Mouse (Mus musculus): ENCODE measurements around the gene Timeless. TPM values are rescaled to one million over a fixed set of nuclear protein-coding genes. Genes with fewer than 3 reads are reported as not detected.
"Not testable (repeated sequence)": the region's sequence is repeated elsewhere in the genome, so short reads cannot be mapped to it uniquely, and the experiment has no call there.

Gene Timeless
- polyA plus RNA-seq, 1 experiment from 2014 or later, result 19.7 TPM

GRCm38 (mm10) chr10:128259946-128260345, 28.1 kb downstream of the Timeless start:
- no peaks in the 10 kb centered on the region for H3K9me3 ChIP-seq (ENCODE audit: control insufficient read depth, low read length)
- H3K4me2 ChIP-seq (ENCODE audit: low read length), result no peak overlapping the region
- no peaks in the 10 kb centered on the region for H3K4me1 ChIP-seq (ENCODE audit: control insufficient read depth, insufficient read depth, low read depth, low read length)
- ATAC-seq, result no peak
- no peaks in the 10 kb centered on the region for H3K27me3 ChIP-seq (replicated peaks; ENCODE audit: control insufficient read depth, insufficient read depth, low read length)
- no peak overlapping the region for H3K9ac ChIP-seq (ENCODE audit: low read depth, low read length)
- H3K27ac ChIP-seq (ENCODE audit: low read depth, low read length), result no peak overlapping the region
- H3K36me3 ChIP-seq (ENCODE audit: control insufficient read depth, insufficient read depth, low read length), result no peaks in the 10 kb centered on the region
- 86% methylated on average over 5 of the region's 5 CpGs for WGBS
- no peak overlapping the region for H3K4me3 ChIP-seq (ENCODE audit: low read length)

GRCm38 (mm10) chr10:128260376-128260775, 28.5 kb downstream of the Timeless start:
- H3K9me3 ChIP-seq (ENCODE audit: control insufficient read depth, low read length); H3K36me3 ChIP-seq (ENCODE audit: control insufficient read depth, insufficient read depth, low read length); H3K27ac ChIP-seq (ENCODE audit: low read depth, low read length); ATAC-seq; H3K27me3 ChIP-seq (replicated peaks; ENCODE audit: control insufficient read depth, insufficient read depth, low read length); H3K4me3 ChIP-seq (ENCODE audit: low read length); H3K4me2 ChIP-seq (ENCODE audit: low read length); H3K4me1 ChIP-seq (ENCODE audit: control insufficient read depth, insufficient read depth, low read depth, low read length); H3K9ac ChIP-seq (ENCODE audit: low read depth, low read length): not testable (repeated sequence)
- WGBS, result 85% methylated on average over 7 of the region's 7 CpGs

GRCm38 (mm10) chr10:128262300-128262699, 30.4 kb downstream of the Timeless start:
- Histone ChIP-seq H3K36me3 (ENCODE audit: control insufficient read depth, insufficient read depth, low read length) (no peaks in the 10 kb centered on the region), H3K4me3 (ENCODE audit: low read length) (no peak overlapping the region), H3K4me2 (ENCODE audit: low read length) (no peak overlapping the region), H3K27me3 (replicated peaks; ENCODE audit: control insufficient read depth, insufficient read depth, low read length) (no peaks in the 10 kb centered on the region), H3K4me1 (ENCODE audit: control insufficient read depth, insufficient read depth, low read depth, low read length) (no peaks in the 10 kb centered on the region), H3K27ac (ENCODE audit: low read depth, low read length) (no peak overlapping the region), H3K9me3 (ENCODE audit: control insufficient read depth, low read length) (no peaks in the 10 kb centered on the region), H3K9ac (ENCODE audit: low read depth, low read length) (no peak overlapping the region)
- 83% methylated on average over 22 of the region's 22 CpGs for WGBS
- no peak for ATAC-seq

GRCm38 (mm10) chr10:128263393-128264310, 31.8 kb downstream of the Timeless start:
- H3K4me2 ChIP-seq (ENCODE audit: low read length), result no peak overlapping the region
- no peak overlapping the region for H3K4me3 ChIP-seq (ENCODE audit: low read length)
- no peak for ATAC-seq
- no peaks in the 10 kb centered on the region for H3K4me1 ChIP-seq (ENCODE audit: control insufficient read depth, insufficient read depth, low read depth, low read length)
- no peaks in the 10 kb centered on the region for H3K36me3 ChIP-seq (ENCODE audit: control insufficient read depth, insufficient read depth, low read length)
- no peaks in the 10 kb centered on the region for H3K27me3 ChIP-seq (replicated peaks; ENCODE audit: control insufficient read depth, insufficient read depth, low read length)
- H3K9me3 ChIP-seq (ENCODE audit: control insufficient read depth, low read length), result no peaks in the 10 kb centered on the region
- 77% methylated on average over 6 of the region's 6 CpGs for WGBS
- H3K27ac ChIP-seq (ENCODE audit: low read depth, low read length), result no peak overlapping the region
- no peak overlapping the region for H3K9ac ChIP-seq (ENCODE audit: low read depth, low read length)

GRCm38 (mm10) chr10:128268371-128268770, 36.5 kb downstream of the Timeless start, which contains the start of gene Apof:
Gene Apof, plus strand, starts transcription at chr10:128268671.
- no peak for ATAC-seq
- Histone ChIP-seq H3K9me3 (ENCODE audit: control insufficient read depth, low read length) (no peaks in the 10 kb centered on the region), H3K4me2 (ENCODE audit: low read length) (no peak within 1 kb of the TSS), H3K4me1 (ENCODE audit: control insufficient read depth, insufficient read depth, low read depth, low read length) (peaks cover 4% of the 10 kb centered on the region; the same call in 1 of the 2 replicates), H3K27ac (ENCODE audit: low read depth, low read length) (no peak within 1 kb of the TSS), H3K36me3 (ENCODE audit: control insufficient read depth, insufficient read depth, low read length) (no peaks in the 10 kb centered on the region), H3K27me3 (replicated peaks; ENCODE audit: control insufficient read depth, insufficient read depth, low read length) (no peaks in the 10 kb centered on the region), H3K4me3 (ENCODE audit: low read length) (no peak within 1 kb of the TSS), H3K9ac (ENCODE audit: low read depth, low read length) (no peak within 1 kb of the TSS)
- WGBS, result 85% methylated on average over 6 of the region's 6 CpGs

- Histone ChIP-seq H3K4me2 (ENCODE audit: low read length) (peak overlapping the region; percentile 81), H3K9ac (ENCODE audit: low read depth, low read length) (no peak overlapping the region), H3K27me3 (replicated peaks; ENCODE audit: control insufficient read depth, insufficient read depth, low read length) (no peaks in the 10 kb centered on the region), H3K36me3 (ENCODE audit: control insufficient read depth, insufficient read depth, low read length) (no peaks in the 10 kb centered on the region), H3K27ac (ENCODE audit: low read depth, low read length) (no peak overlapping the region), H3K4me1 (ENCODE audit: control insufficient read depth, insufficient read depth, low read depth, low read length) (peaks cover 4% of the 10 kb centered on the region; the same call in 1 of the 2 replicates), H3K4me3 (ENCODE audit: low read length) (no peak overlapping the region; the same call in 1 of the 2 replicates), H3K9me3 (ENCODE audit: control insufficient read depth, low read length) (no peaks in the 10 kb centered on the region)
- no peak for ATAC-seq
- WGBS, result 93% methylated on average over 16 of the region's 16 CpGs
Measured at GRCm38 (mm10) chr10:128269206-128269910, 37.5 kb downstream of the Timeless start.

- Histone ChIP-seq H3K27ac (ENCODE audit: low read depth, low read length) (peak within 1 kb of the TSS; percentile 77), H3K36me3 (ENCODE audit: control insufficient read depth, insufficient read depth, low read length) (no peaks in the 10 kb centered on the region), H3K27me3 (replicated peaks; ENCODE audit: control insufficient read depth, insufficient read depth, low read length) (no peaks in the 10 kb centered on the region), H3K4me3 (ENCODE audit: low read length) (peak within 1 kb of the TSS; percentile 67), H3K9me3 (ENCODE audit: control insufficient read depth, low read length) (no peaks in the 10 kb centered on the region), H3K4me2 (ENCODE audit: low read length) (peak within 1 kb of the TSS; percentile 81), H3K4me1 (ENCODE audit: control insufficient read depth, insufficient read depth, low read depth, low read length) (peaks cover 4% of the 10 kb centered on the region; the same call in 1 of the 2 replicates), H3K9ac (ENCODE audit: low read depth, low read length) (peak within 1 kb of the TSS; percentile 76)
- under 1% methylated on average over 42 of the region's 43 CpGs for WGBS
- peak; percentile 99 for ATAC-seq
Measured at GRCm38 (mm10) chr10:128270287-128270841, 38.5 kb downstream of the Timeless start, which contains the start of gene Stat2. Gene Stat2, plus strand, starts transcription at chr10:128270559.

- no peaks in the 10 kb centered on the region for H3K9me3 ChIP-seq (ENCODE audit: control insufficient read depth, low read length)
- peaks cover 4% of the 10 kb centered on the region; the same call in 1 of the 2 replicates for H3K4me1 ChIP-seq (ENCODE audit: control insufficient read depth, insufficient read depth, low read depth, low read length)
- peak overlapping the region; percentile 76 for H3K9ac ChIP-seq (ENCODE audit: low read depth, low read length)
- ATAC-seq, result no peak
- peak overlapping the region; percentile 67 for H3K4me3 ChIP-seq (ENCODE audit: low read length)
- peak overlapping the region; percentile 81 for H3K4me2 ChIP-seq (ENCODE audit: low read length)
- no peaks in the 10 kb centered on the region for H3K36me3 ChIP-seq (ENCODE audit: control insufficient read depth, insufficient read depth, low read length)
- H3K27me3 ChIP-seq (replicated peaks; ENCODE audit: control insufficient read depth, insufficient read depth, low read length), result no peaks in the 10 kb centered on the region
- 46% methylated on average over 7 of the region's 7 CpGs for WGBS
- peak overlapping the region; percentile 77 for H3K27ac ChIP-seq (ENCODE audit: low read depth, low read length)
Measured at GRCm38 (mm10) chr10:128270866-128271265, 39.0 kb downstream of the Timeless start.

GRCm38 (mm10) chr10:128271883-128272282, 40.0 kb downstream of the Timeless start:
- Histone ChIP-seq H3K27me3 (replicated peaks; ENCODE audit: control insufficient read depth, insufficient read depth, low read length) (no peaks in the 10 kb centered on the region), H3K9ac (ENCODE audit: low read depth, low read length) (no peak overlapping the region), H3K4me1 (ENCODE audit: control insufficient read depth, insufficient read depth, low read depth, low read length) (peaks cover 4% of the 10 kb centered on the region; the same call in 1 of the 2 replicates), H3K27ac (ENCODE audit: low read depth, low read length) (no peak overlapping the region), H3K36me3 (ENCODE audit: control insufficient read depth, insufficient read depth, low read length) (no peaks in the 10 kb centered on the region), H3K9me3 (ENCODE audit: control insufficient read depth, low read length) (no peaks in the 10 kb centered on the region), H3K4me2 (ENCODE audit: low read length) (no peak overlapping the region), H3K4me3 (ENCODE audit: low read length) (no peak overlapping the region)
- no peak for ATAC-seq
- 79% methylated on average over 2 of the region's 2 CpGs for WGBS

Measured in hindbrain, embryonic 16.5 days (tissue).